Comparison of ENCODE assay signal across 9 mouse cellular contexts in genomic region chr11:76569436-76569835, GRCm38 (mm10). TPM values are rescaled to one million over a fixed set of nuclear protein-coding genes. Genes with fewer than 3 reads are reported as not detected.
DNase-seq lines count a peak whose midpoint lies in the region; ATAC-seq and TF ChIP-seq lines count a peak whose summit lies in the region.
"Had no signal": no experiment of that assay in that cellular context is flagged by ENCODE, and none has a peak within 500 bp of the region (broad histone marks: within the 10 kb centered on the region; RNA-seq: fewer than 3 reads in every experiment).

No protein-coding gene starts in this region.

- H3K4me1 ChIP-seq in forebrain, embryonic 12.5 days = peaks cover 37% of the 10 kb centered on the region
- peaks cover 71% of the 10 kb centered on the region for H3K4me1 ChIP-seq in limb, embryonic 13.5 days
- peaks cover 6% of the 10 kb centered on the region for H3K4me1 ChIP-seq in liver, postnatal 0 days (ENCODE audit: insufficient read depth)

- TF ChIP-seq EP300 in liver, postnatal 0 days (IDR thresholded peaks at IDR 0.05; ENCODE audit: low read depth) = no peak

- H3K36me3 ChIP-seq in forebrain, embryonic 12.5 days (replicated peaks) = no peaks in the 10 kb centered on the region
- no peaks in the 10 kb centered on the region for H3K36me3 ChIP-seq in limb, embryonic 13.5 days
- H3K36me3 ChIP-seq in liver, postnatal 0 days (replicated peaks; ENCODE audit: insufficient read depth, low read length) = no peaks in the 10 kb centered on the region

- ATAC-seq in forebrain, embryonic 12.5 days (ENCODE audit: low FRiP score) = no peak
- ATAC-seq in limb, embryonic 13.5 days (ENCODE audit: low FRiP score, low read depth) = no peak
- no peak for ATAC-seq in granulocyte monocyte progenitor cell, adult 5-6 weeks (replicated peaks; ENCODE audit: poor library complexity, severe bottlenecking)
- ATAC-seq in liver, postnatal 0 days = no peak

- H3K27me3 ChIP-seq in forebrain, embryonic 12.5 days = peaks cover 20% of the 10 kb centered on the region
- H3K27me3 ChIP-seq in limb, embryonic 13.5 days = peaks cover 25% of the 10 kb centered on the region
- peaks cover 42% of the 10 kb centered on the region for H3K27me3 ChIP-seq in liver, postnatal 0 days (ENCODE audit: insufficient read depth, low read length)

- peak overlapping the region; percentile 98 for H3K4me2 ChIP-seq in forebrain, embryonic 12.5 days
- H3K4me2 ChIP-seq in limb, embryonic 13.5 days (replicated peaks) = peak overlapping the region; percentile 98
- no peak overlapping the region for H3K4me2 ChIP-seq in liver, postnatal 0 days (ENCODE audit: low read depth, low read length)

- H3K27ac ChIP-seq in left cerebral cortex, adult 2 months = peak overlapping the region; percentile 98
- no peak overlapping the region; the same call in 1 of the 2 replicates for H3K27ac ChIP-seq in forebrain, embryonic 12.5 days
- H3K27ac ChIP-seq in limb, embryonic 13.5 days = no peak overlapping the region
- H3K27ac ChIP-seq in liver, postnatal 0 days (ENCODE audit: low read depth) = no peak overlapping the region

- intact Hi-C loops in left cerebral cortex, adult 2 months (cut with DNase I) = no loop called here
- intact Hi-C loops in heart, postnatal 14 days (cut with DNase I) = no loop called here

- TF ChIP-seq CTCF in left cerebral cortex, adult 2 months (IDR thresholded peaks at IDR 0.05) = no peak
- no peak for TF ChIP-seq CTCF in liver, postnatal 0 days (IDR thresholded peaks at IDR 0.05; ENCODE audit: low read depth)

- WGBS in forebrain, embryonic 12.5 days = 38% methylated on average over 3 of the region's 3 CpGs
- WGBS in limb, embryonic 13.5 days = 34% methylated on average over 3 of the region's 3 CpGs
- 54% methylated on average over 3 of the region's 3 CpGs for WGBS in liver, postnatal 0 days (ENCODE audit: insufficient replicate concordance)

- no peak for DNase-seq in left cerebral cortex, adult 2 months (ENCODE audit: extremely low spot score in 1 of 2, low spot score in 2 of 2)
- DNase-seq in left cerebral cortex, adult 11 months (ENCODE audit: low spot score) = no peak
- DNase-seq in retina, postnatal 1 day = peak; percentile 69
- DNase-seq in liver, postnatal 0 days = no peak
- DNase-seq in heart, postnatal 14 days = no peak
- DNase-seq: cerebellum, adult 9-11 months had no signal

- H3K4me3 ChIP-seq in left cerebral cortex, adult 2 months = peak overlapping the region; percentile 89
- peak overlapping the region; percentile 70; the same call in 1 of the 2 replicates for H3K4me3 ChIP-seq in forebrain, embryonic 12.5 days (replicated peaks)
- peak overlapping the region; percentile 73; the same call in 1 of the 2 replicates for H3K4me3 ChIP-seq in limb, embryonic 13.5 days
- H3K4me3 ChIP-seq in liver, postnatal 0 days (ENCODE audit: low read depth, low read length) = no peak overlapping the region

- H3K9ac ChIP-seq in forebrain, embryonic 12.5 days = no peak overlapping the region
- H3K9ac ChIP-seq in limb, embryonic 13.5 days = peak overlapping the region; percentile 13; the same call in 1 of the 2 replicates
- H3K9ac ChIP-seq in liver, postnatal 0 days (replicated peaks) = no peak overlapping the region

- H3K9me3 ChIP-seq in forebrain, embryonic 12.5 days = no peaks in the 10 kb centered on the region
- no peaks in the 10 kb centered on the region for H3K9me3 ChIP-seq in limb, embryonic 13.5 days
- no peaks in the 10 kb centered on the region for H3K9me3 ChIP-seq in liver, postnatal 0 days (ENCODE audit: low read length)

RNA-seq across cellular contexts. Expression of gene Abr, which starts 52.7 kb away (rescaled TPM):
- 100 to 1,000 TPM; 436 to 450 TPM for total RNA-seq in left cerebral cortex, adult 2 months (2021)
- 73.4 and 77.7 TPM in 2 replicates for polyA plus RNA-seq in forebrain, embryonic 12.5 days (2016; fragmentation: Nextera tagmentation; extraction: Ambion mirVana)
- polyA plus RNA-seq in limb, embryonic 13.5 days (2015; fragmentation: Nextera tagmentation; extraction: Ambion mirVana) = 37.5 and 38.0 TPM in 2 replicates
- 39.3 and 53.0 TPM in 2 replicates for total RNA-seq in granulocyte monocyte progenitor cell, adult 5-6 weeks (2014; fragmentation: Nextera tagmentation)
- 48.2 and 54.3 TPM in 2 replicates for total RNA-seq in granulocyte monocyte progenitor cell, adult 5-6 weeks (2017)
- 3.4 and 3.6 TPM in 2 replicates for polyA plus RNA-seq in liver, postnatal 0 days (2015; fragmentation: Nextera tagmentation; extraction: Ambion mirVana)
- total RNA-seq in heart, postnatal 14 days (2021) = 10 to 100 TPM; 29.4 to 34.3 TPM

Comparison
In these comparisons a context has a peak if more than half of its experiments do, and no peak if none do; other contexts are left out.
1. RNA of gene Abr, which starts 52.7 kb away (total RNA-seq): 436 to 450 TPM in left cerebral cortex, adult 2 months; 39.3 to 54.3 TPM in granulocyte monocyte progenitor cell, adult 5-6 weeks and 29.4 to 34.3 TPM in heart, postnatal 14 days; every median in the first group is over 4 times any median in the second.